Mouse (Mus musculus) limb, embryonic 14.5 days (tissue): ENCODE data around the gene Tmem253. TPM values are rescaled to one million over a fixed set of nuclear protein-coding genes. Genes with fewer than 3 reads are reported as not detected.

ENCODE experiments used
- ATAC-seq: fragments of 200-750 bp; cut with Nextera tagmentation; 2 replicates; pipeline ENCODE4 v1.8.0; 2017; ENCODE audit warnings: low read depth, moderate number of reproducible peaks, moderate TSS enrichment; ENCODE audit not compliant: low FRiP score
- DNase-seq: peaks from one replicate; pipeline ENCODE4 v3.0.0-alpha.2; 2015; ENCODE audit warnings: low spot score
- H3K27ac ChIP-seq: fragments of 300-500 bp; sonication (generic); replicated peaks from 2 replicates; pipeline ENCODE4 v1.5.1; 2014; ENCODE audit warnings: low read depth, mild to moderate bottlenecking, low read length, moderate library complexity, mixed read lengths
- H3K27me3 ChIP-seq: fragments of 300-500 bp; sonication (generic); 2 replicates; pipeline ENCODE4 v1.6.1; 2014; ENCODE audit warnings: low read length, mixed read lengths; ENCODE audit not compliant: control insufficient read depth, insufficient read depth
- H3K36me3 ChIP-seq: fragments of 300-500 bp; sonication (generic); 2 replicates; pipeline ENCODE4 v1.6.1; 2014; ENCODE audit warnings: mild to moderate bottlenecking, low read length, moderate library complexity, mixed read lengths; ENCODE audit not compliant: control insufficient read depth, insufficient read depth
- H3K4me1 ChIP-seq: fragments of 300-500 bp; sonication (generic); 2 replicates; pipeline ENCODE4 v1.6.1; 2014; ENCODE audit warnings: antibody characterized with exemption, low read length, mixed read lengths; ENCODE audit not compliant: control insufficient read depth, insufficient read depth
- H3K4me2 ChIP-seq: fragments of 300-500 bp; sonication (generic); replicated peaks from 2 replicates; pipeline ENCODE4 v1.6.1; 2014; ENCODE audit warnings: low read depth, mild to moderate bottlenecking, low read length, moderate library complexity; ENCODE audit not compliant: severe bottlenecking
- H3K4me3 ChIP-seq: fragments of 300-500 bp; sonication (generic); replicated peaks from 2 replicates; pipeline ENCODE4 v1.5.1; 2014; ENCODE audit warnings: low read length
- H3K9ac ChIP-seq: fragments of 300-500 bp; sonication (generic); 2 replicates; pipeline ENCODE4 v1.6.1; 2014; ENCODE audit warnings: mild to moderate bottlenecking, low read depth, low read length, moderate library complexity; ENCODE audit not compliant: severe bottlenecking
- H3K9me3 ChIP-seq: fragments of 300-500 bp; sonication (generic); 2 replicates; pipeline ENCODE4 v1.6.1; 2016; ENCODE audit warnings: low read length; ENCODE audit not compliant: control insufficient read depth
- POLR2A ChIP-seq: fragments of 200-500 bp; IDR thresholded peaks from 2 replicates; pipeline ENCODE4 v1.8.0; 2012; ENCODE audit warnings: inconsistent platforms, mild to moderate bottlenecking, moderate library complexity, borderline replicate concordance; ENCODE audit not compliant: insufficient read depth, insufficient read length; ENCODE audit errors: extremely low read depth
- WGBS: fragments of 180-500 bp; shearing (Covaris S2); extraction: QIAGEN DNeasy Blood & Tissue Kit; methylation state at CpG from one replicate; pipeline ENCODE4 v1.1.7; 2014; 5-methylcytosine and 5-hydroxymethylcytosine counted together
- polyA plus RNA-seq, 2 experiments: library from polyadenylated mRNA; depleted of rRNA in 1 of 2; stranded (reverse) in 1 of 2; unstranded in 1 of 2; fragments of >200 nt; fragmentation: Nextera tagmentation in 1 of 2; extraction: Ambion mirVana in 1 of 2; gene quantifications; 2 replicates each; pipeline versions ENCODE4 v1.2.1 to v1.2.3; 2012 to 2014

Gene Tmem253
- polyA plus RNA-seq, 2 experiments, result 0.81 to 1.3 TPM

- Histone ChIP-seq H3K36me3 (peaks cover 30% of the 10 kb centered on the region), H3K4me1 (peaks cover 16% of the 10 kb centered on the region), H3K4me2 (peak within 1 kb of the TSS; percentile 69), H3K9me3 (no peaks in the 10 kb centered on the region), H3K9ac (peak within 1 kb of the TSS; percentile 89), H3K4me3 (peak within 1 kb of the TSS; percentile 75), H3K27ac (peak within 1 kb of the TSS; percentile 96), H3K27me3 (no peaks in the 10 kb centered on the region)
- peak; percentile 89 for ATAC-seq
- DNase-seq, result peak; percentile 79
- no peak; the same call in 1 of the 2 replicates for TF ChIP-seq POLR2A
- WGBS, result 6% methylated on average over 28 of the region's 74 CpGs
Measured at GRCm38 (mm10) chr14:51984247-51985231, 30.9 kb upstream of the Tmem253 start, which contains the start of gene Arhgef40. Arhgef40 (plus strand) TSS chr14:51984719.

- ATAC-seq (peak; percentile 84), DNase-seq (peak; percentile 91)
- peak overlapping the region; percentile 75 for H3K4me3 ChIP-seq
- no peak for TF ChIP-seq POLR2A
- peak overlapping the region; percentile 89 for H3K9ac ChIP-seq
- H3K4me2 ChIP-seq, result peak overlapping the region; percentile 69
- H3K27ac ChIP-seq, result peak overlapping the region; percentile 96
- WGBS, result 1% methylated on average over 21 of the region's 27 CpGs
- no peaks in the 10 kb centered on the region for H3K27me3 ChIP-seq
- peaks cover 16% of the 10 kb centered on the region for H3K4me1 ChIP-seq
- no peaks in the 10 kb centered on the region for H3K9me3 ChIP-seq
- H3K36me3 ChIP-seq, result peaks cover 40% of the 10 kb centered on the region
Measured at GRCm38 (mm10) chr14:51985301-51986152, 29.9 kb upstream of the Tmem253 start.

- 3% methylated on average over 7 of the region's 7 CpGs for WGBS
- Histone ChIP-seq H3K27me3 (no peaks in the 10 kb centered on the region), H3K27ac (peak overlapping the region; percentile 96), H3K4me1 (peaks cover 16% of the 10 kb centered on the region), H3K9ac (peak overlapping the region; percentile 89), H3K9me3 (no peaks in the 10 kb centered on the region), H3K36me3 (peaks cover 45% of the 10 kb centered on the region), H3K4me3 (peak overlapping the region; percentile 75), H3K4me2 (peak overlapping the region; percentile 69)
- ATAC-seq (no peak), DNase-seq (no peak)
- no peak for TF ChIP-seq POLR2A
Measured at GRCm38 (mm10) chr14:51986153-51986505, 29.3 kb upstream of the Tmem253 start.

DNA sequence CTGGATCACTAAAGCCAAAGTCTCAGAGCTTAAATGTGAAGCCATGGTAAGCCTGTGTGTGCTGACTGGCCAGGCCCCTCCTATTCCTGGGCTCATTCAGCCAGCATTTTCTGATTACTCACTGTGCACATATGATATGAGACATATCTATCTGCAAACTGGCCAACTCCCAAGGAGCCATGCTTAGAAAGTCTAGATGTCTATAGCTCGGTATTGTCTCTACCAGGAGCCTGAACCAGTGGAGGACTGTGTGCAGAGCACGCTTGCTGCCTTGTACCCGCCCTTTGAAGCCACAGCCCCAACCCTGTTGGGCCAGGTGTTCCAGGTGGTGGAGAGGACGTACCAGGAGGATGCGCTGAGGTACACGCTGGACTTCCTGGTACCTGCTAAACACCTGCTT lies 28.3 kb upstream of the Tmem253 start:
- TF ChIP-seq POLR2A, result no peak
- WGBS, result 86% methylated on average over 6 of the region's 6 CpGs

DNA sequence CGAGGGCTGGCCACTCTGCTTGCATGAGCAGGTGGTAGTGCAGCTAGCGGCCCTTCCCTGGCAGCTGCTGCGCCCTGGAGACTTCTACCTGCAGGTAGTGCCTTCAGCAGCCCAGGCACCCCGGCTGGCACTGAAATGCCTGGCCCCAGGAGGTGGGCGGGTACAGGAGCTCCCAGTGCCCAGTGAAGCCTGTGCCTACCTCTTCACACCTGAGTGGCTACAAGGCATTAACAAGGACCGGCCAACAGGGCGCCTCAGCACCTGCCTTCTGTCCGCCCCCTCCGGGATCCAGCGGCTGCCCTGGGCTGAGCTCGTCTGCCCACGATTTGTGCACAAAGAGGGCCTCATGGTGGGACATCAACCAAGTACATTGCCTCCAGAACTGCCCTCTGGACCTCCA lies 26.7 kb upstream of the Tmem253 start:
- 79% methylated on average over 12 of the region's 12 CpGs for WGBS
- H3K36me3 ChIP-seq, result peaks cover 69% of the 10 kb centered on the region
- TF ChIP-seq POLR2A, result no peak
- no peaks in the 10 kb centered on the region for H3K9me3 ChIP-seq
- DNase-seq (no peak), ATAC-seq (no peak)
- H3K4me3 ChIP-seq, result no peak overlapping the region
- H3K4me2 ChIP-seq, result no peak overlapping the region
- H3K27me3 ChIP-seq, result no peaks in the 10 kb centered on the region
- peaks cover 13% of the 10 kb centered on the region for H3K4me1 ChIP-seq
- H3K9ac ChIP-seq, result 0 out of 2 replicates have a peak overlapping the region, but pooled peaks have one; percentile 28
- H3K27ac ChIP-seq, result no peak overlapping the region

More for the DNA sequence above, 28.3 kb upstream of the Tmem253 start:
- H3K4me3 ChIP-seq, result no peak overlapping the region
- DNase-seq, result no peak
- H3K27ac ChIP-seq, result no peak overlapping the region
- H3K4me1 ChIP-seq, result peaks cover 16% of the 10 kb centered on the region
- no peak for ATAC-seq
- no peak overlapping the region for H3K9ac ChIP-seq
- no peak overlapping the region for H3K4me2 ChIP-seq
- H3K9me3 ChIP-seq, result no peaks in the 10 kb centered on the region
- H3K36me3 ChIP-seq, result peaks cover 55% of the 10 kb centered on the region
- H3K27me3 ChIP-seq, result no peaks in the 10 kb centered on the region
